Mouse (Mus musculus) forebrain, embryonic 12.5 days (tissue): ENCODE data around the gene Rgs3. TPM values are rescaled to one million over a fixed set of nuclear protein-coding genes. Genes with fewer than 3 reads are reported as not detected.

Source experiments
- ATAC-seq: fragments of 200-750 bp; cut with Nextera tagmentation; 2 replicates; pipeline ENCODE4 v1.8.0; 2017; ENCODE audit warnings: moderate TSS enrichment; ENCODE audit not compliant: low FRiP score
- H3K27ac ChIP-seq: fragments of 300-500 bp; sonication (generic); 2 replicates; pipeline ENCODE4 v1.5.1; 2016; ENCODE audit warnings: mild to moderate bottlenecking
- H3K27me3 ChIP-seq: fragments of 300-500 bp; sonication (generic); 2 replicates; pipeline ENCODE4 v1.6.1; 2016; ENCODE audit warnings: mild to moderate bottlenecking
- H3K36me3 ChIP-seq: fragments of 300-500 bp; sonication (generic); replicated peaks from 2 replicates; pipeline ENCODE4 v1.6.1; 2016; ENCODE audit warnings: mild to moderate bottlenecking
- H3K4me1 ChIP-seq: fragments of 300-500 bp; sonication (generic); 2 replicates; pipeline ENCODE4 v1.6.1; 2016
- H3K4me2 ChIP-seq: fragments of 300-500 bp; sonication (generic); 2 replicates; pipeline ENCODE4 v1.6.1; 2016; ENCODE audit warnings: mild to moderate bottlenecking, moderate library complexity
- H3K4me3 ChIP-seq: fragments of 300-500 bp; sonication (generic); replicated peaks from 2 replicates; pipeline ENCODE4 v1.5.1; 2016; ENCODE audit warnings: mild to moderate bottlenecking
- H3K9ac ChIP-seq: fragments of 300-500 bp; sonication (generic); 2 replicates; pipeline ENCODE4 v1.6.1; 2016; ENCODE audit warnings: mild to moderate bottlenecking
- H3K9me3 ChIP-seq: fragments of 300-500 bp; sonication (generic); 2 replicates; pipeline ENCODE4 v1.6.1; 2016
- WGBS: fragments of 180-500 bp; shearing (Covaris S2); methylation state at CpG from one replicate; pipeline ENCODE4 v1.1.7; 2016; 5-methylcytosine and 5-hydroxymethylcytosine counted together
- polyA plus RNA-seq: library from polyadenylated mRNA; unstranded; fragments of >200 nt; fragmentation: Nextera tagmentation; extraction: Ambion mirVana; gene quantifications from 2 replicates; pipeline ENCODE4 v1.2.1, GENCODE M21; 2016

Gene Rgs3
- polyA plus RNA-seq, 1 experiment from 2014 or later = 54.3 TPM

GRCm38 (mm10) chr4:62740282-62741054 is 180.8 kb downstream of the Rgs3 start:
- no peak overlapping the region for H3K9ac ChIP-seq
- H3K4me3 ChIP-seq = no peak overlapping the region
- no peaks in the 10 kb centered on the region for H3K27me3 ChIP-seq
- no peaks in the 10 kb centered on the region for H3K9me3 ChIP-seq
- no peaks in the 10 kb centered on the region for H3K36me3 ChIP-seq
- 93% methylated on average over 6 of the region's 6 CpGs for WGBS
- peaks cover 28% of the 10 kb centered on the region for H3K4me1 ChIP-seq
- 0 out of 2 replicates have a peak overlapping the region, but pooled peaks have one; percentile 19 for H3K27ac ChIP-seq
- no peak for ATAC-seq
- no peak overlapping the region for H3K4me2 ChIP-seq

DNA sequence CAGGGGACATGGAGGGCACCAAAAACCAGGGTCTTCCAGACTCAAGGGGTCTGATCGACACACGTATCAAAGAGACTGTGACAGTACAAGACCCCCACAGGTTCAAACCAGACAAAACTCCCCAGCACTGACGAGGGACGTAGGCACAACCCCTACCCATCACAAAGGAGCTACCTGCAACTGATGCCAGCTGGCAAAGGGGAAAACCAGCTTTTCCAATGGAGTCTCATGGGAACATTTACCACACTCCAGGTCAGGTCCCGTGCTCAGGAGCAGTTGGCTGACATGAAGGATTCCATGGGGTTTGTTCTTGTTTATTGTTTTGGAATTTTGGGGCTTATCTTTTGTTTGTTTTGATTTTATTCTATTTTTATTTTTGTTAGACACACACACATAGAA is 181.4 kb downstream of the Rgs3 start:
- Histone ChIP-seq H3K4me3 (no peak overlapping the region), H3K9ac (no peak overlapping the region), H3K27ac (0 out of 2 replicates have a peak overlapping the region, but pooled peaks have one; percentile 19), H3K4me1 (peaks cover 30% of the 10 kb centered on the region), H3K4me2 (no peak overlapping the region), H3K27me3 (no peaks in the 10 kb centered on the region), H3K36me3 (no peaks in the 10 kb centered on the region), H3K9me3 (no peaks in the 10 kb centered on the region)
- no peak for ATAC-seq
- WGBS = 79% methylated on average over 5 of the region's 5 CpGs

- H3K9ac ChIP-seq = no peak overlapping the region
- H3K4me2 ChIP-seq = no peak overlapping the region
- WGBS = 9% methylated on average over 3 of the region's 3 CpGs
- peaks cover 26% of the 10 kb centered on the region for H3K4me1 ChIP-seq
- no peak overlapping the region for H3K4me3 ChIP-seq
- H3K36me3 ChIP-seq = no peaks in the 10 kb centered on the region
- ATAC-seq = peak; percentile 39; the same call in 1 of the 2 replicates
- no peaks in the 10 kb centered on the region for H3K9me3 ChIP-seq
- peak overlapping the region; percentile 46; the same call in 1 of the 2 replicates for H3K27ac ChIP-seq
- H3K27me3 ChIP-seq = no peaks in the 10 kb centered on the region
Measured at GRCm38 (mm10) chr4:62741601-62742000, 182.0 kb downstream of the Rgs3 start.

DNA sequence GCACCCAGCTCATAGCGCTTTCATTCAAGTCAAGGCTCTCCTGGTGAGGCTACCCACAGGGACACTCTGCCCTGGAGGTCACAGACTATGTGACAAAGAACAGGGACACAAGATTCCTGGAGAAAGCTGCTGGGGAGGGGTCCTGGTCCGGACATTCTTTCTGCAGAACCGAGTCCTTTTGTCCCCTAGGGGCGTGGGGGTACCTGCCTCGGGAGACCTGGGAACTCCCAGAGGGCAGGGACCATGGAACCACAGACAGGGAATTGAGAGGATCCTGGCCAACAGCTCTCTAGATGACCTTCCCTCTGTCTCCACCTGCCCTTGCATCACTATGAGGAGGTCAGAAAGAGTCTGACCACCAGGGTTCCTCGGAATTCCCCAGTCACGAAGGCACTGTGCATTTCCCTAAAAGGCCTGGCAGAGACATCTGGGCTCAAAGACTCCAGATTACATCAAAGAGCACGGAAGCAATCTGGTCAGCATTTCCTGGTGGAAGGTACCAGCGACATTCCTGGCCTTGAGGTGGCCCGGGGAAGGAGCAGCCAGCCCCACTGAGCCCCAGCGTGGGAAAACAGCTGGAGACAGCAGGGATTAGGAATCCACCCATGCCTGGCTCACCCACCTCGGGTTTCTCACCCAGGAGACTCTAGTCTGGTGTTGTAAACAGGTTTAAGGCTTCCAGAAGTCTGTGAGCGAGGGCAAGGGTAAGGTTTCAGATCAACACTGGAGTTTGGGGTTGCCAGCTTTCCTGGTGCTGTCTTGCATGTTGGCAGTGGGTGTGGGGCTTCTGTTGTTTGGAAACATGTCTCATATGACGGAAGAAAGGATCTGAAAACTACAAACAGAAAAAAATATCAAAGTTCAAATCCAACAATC is 183.5 kb downstream of the Rgs3 start:
- Histone ChIP-seq H3K27ac (no peak overlapping the region), H3K4me3 (no peak overlapping the region), H3K27me3 (no peaks in the 10 kb centered on the region), H3K9ac (no peak overlapping the region), H3K9me3 (no peaks in the 10 kb centered on the region), H3K4me2 (no peak overlapping the region), H3K4me1 (peaks cover 25% of the 10 kb centered on the region), H3K36me3 (no peaks in the 10 kb centered on the region)
- 67% methylated on average over 14 of the region's 14 CpGs for WGBS
- ATAC-seq = no peak

GRCm38 (mm10) chr4:62744534-62744956 is 184.9 kb downstream of the Rgs3 start:
- Histone ChIP-seq H3K9ac (no peak overlapping the region), H3K4me3 (no peak overlapping the region), H3K36me3 (no peaks in the 10 kb centered on the region), H3K4me2 (no peak overlapping the region), H3K9me3 (no peaks in the 10 kb centered on the region), H3K27me3 (no peaks in the 10 kb centered on the region), H3K4me1 (peaks cover 22% of the 10 kb centered on the region), H3K27ac (no peak overlapping the region)
- no peak for ATAC-seq
- 55% methylated on average over 10 of the region's 10 CpGs for WGBS

GRCm38 (mm10) chr4:62744985-62745638 is 185.5 kb downstream of the Rgs3 start:
- no peaks in the 10 kb centered on the region for H3K27me3 ChIP-seq
- no peak overlapping the region for H3K27ac ChIP-seq
- H3K36me3 ChIP-seq = no peaks in the 10 kb centered on the region
- WGBS = 41% methylated on average over 1 of the region's 1 CpGs
- no peak overlapping the region for H3K4me2 ChIP-seq
- H3K4me1 ChIP-seq = peaks cover 22% of the 10 kb centered on the region
- no peak for ATAC-seq
- no peaks in the 10 kb centered on the region for H3K9me3 ChIP-seq
- no peak overlapping the region for H3K9ac ChIP-seq
- no peak overlapping the region for H3K4me3 ChIP-seq

Other genes starting within 250 kb of the Rgs3 start
- 23.7 and 24.0 TPM in 2 replicates for gene Fkbp15, start 199.3 kb upstream of the Rgs3 start, polyA plus RNA-seq
- 48.7 and 49.0 TPM in 2 replicates for gene Slc31a1, start 199.1 kb upstream of the Rgs3 start, polyA plus RNA-seq
- 173 and 178 TPM in 2 replicates for gene Cdc26, start 151.2 kb upstream of the Rgs3 start, polyA plus RNA-seq
- gene Prpf4, start 151.1 kb upstream of the Rgs3 start, polyA plus RNA-seq = 25.8 and 27.8 TPM in 2 replicates
- not detected in 2 replicates for gene Rnf183, start 124.6 kb upstream of the Rgs3 start, polyA plus RNA-seq
- gene Wdr31, start 89.0 kb upstream of the Rgs3 start, polyA plus RNA-seq = 11.9 and 14.8 TPM in 2 replicates
- 0.92 and 1.3 TPM in 2 replicates for gene Bspry, start 79.8 kb upstream of the Rgs3 start, polyA plus RNA-seq
- 7.7 and 9.5 TPM in 2 replicates for gene Hdhd3, start 56.4 kb upstream of the Rgs3 start, polyA plus RNA-seq
- 67.5 and 74.1 TPM in 2 replicates for gene Alad, start 39.9 kb upstream of the Rgs3 start, polyA plus RNA-seq
- gene Pole3, start 34.8 kb upstream of the Rgs3 start, polyA plus RNA-seq = 113 and 115 TPM in 2 replicates
- 1.4 TPM in 2 replicates for gene 4933430I17Rik, start 34.5 kb upstream of the Rgs3 start, polyA plus RNA-seq